Mouse (Mus musculus) neural tube, embryonic 15.5 days (tissue): ENCODE data around the gene Tmem11. TPM values are rescaled to one million over a fixed set of nuclear protein-coding genes. Genes with fewer than 3 reads are reported as not detected.
A peak's percentile ranks its signal among the peaks of the same experiment; 100 is the strongest.
"Not testable (repeated sequence)": the region's sequence is repeated elsewhere in the genome, so short reads cannot be mapped to it uniquely, and the experiment has no call there.

ENCODE experiments used
- ATAC-seq: fragments of 200-750 bp; cut with Nextera tagmentation; 2 replicates; pipeline ENCODE4 v1.8.0; 2017; ENCODE audit warnings: mild to moderate bottlenecking, moderate TSS enrichment, moderate library complexity; ENCODE audit not compliant: low FRiP score
- H3K27ac ChIP-seq: fragments of 300-500 bp; sonication (generic); replicated peaks from 2 replicates; pipeline ENCODE4 v1.5.1; 2015; ENCODE audit warnings: mild to moderate bottlenecking, inconsistent platforms
- H3K27me3 ChIP-seq: fragments of 300-500 bp; sonication (generic); replicated peaks from 2 replicates; pipeline ENCODE4 v1.6.1; 2015; ENCODE audit warnings: inconsistent platforms
- H3K36me3 ChIP-seq: fragments of 300-500 bp; sonication (generic); 2 replicates; pipeline ENCODE4 v1.6.1; 2015; ENCODE audit warnings: inconsistent platforms
- H3K4me1 ChIP-seq: fragments of 300-500 bp; sonication (generic); 2 replicates; pipeline ENCODE4 v1.6.1; 2015; ENCODE audit warnings: inconsistent platforms
- H3K4me2 ChIP-seq: fragments of 300-500 bp; sonication (generic); 2 replicates; pipeline ENCODE4 v1.6.1; 2015; ENCODE audit warnings: inconsistent platforms, mild to moderate bottlenecking, moderate library complexity
- H3K4me3 ChIP-seq: fragments of 300-500 bp; sonication (generic); replicated peaks from 2 replicates; pipeline ENCODE4 v1.5.1; 2015; ENCODE audit warnings: mild to moderate bottlenecking, inconsistent platforms
- H3K9ac ChIP-seq: fragments of 300-500 bp; sonication (generic); replicated peaks from 2 replicates; pipeline ENCODE4 v1.6.1; 2015; ENCODE audit warnings: mild to moderate bottlenecking, inconsistent platforms
- H3K9me3 ChIP-seq: fragments of 300-500 bp; sonication (generic); replicated peaks from 2 replicates; pipeline ENCODE4 v1.6.1; 2016; ENCODE audit warnings: inconsistent platforms
- WGBS: fragments of 180-500 bp; shearing (Covaris S2); methylation state at CpG from one replicate; pipeline ENCODE4 v1.1.7; 2015; ENCODE audit warnings: mixed read lengths; 5-methylcytosine and 5-hydroxymethylcytosine counted together
- polyA plus RNA-seq: library from polyadenylated mRNA; unstranded; fragments of >200 nt; fragmentation: Nextera tagmentation; extraction: Ambion mirVana; gene quantifications from 2 replicates; pipeline ENCODE4 v1.2.1, GENCODE M21; 2015

The Tmem11 gene
- polyA plus RNA-seq, 1 experiment from 2014 or later, result 56.4 TPM

GRCm38 (mm10) chr11:60882386-60882785, 3.3 kb upstream of the Tmem11 start:
- 88% methylated on average over 3 of the region's 3 CpGs for WGBS
- ATAC-seq, result no peak
- Histone ChIP-seq H3K4me1 (peaks cover 16% of the 10 kb centered on the region), H3K27ac (no peak overlapping the region), H3K9ac (no peak overlapping the region), H3K36me3 (no peaks in the 10 kb centered on the region), H3K27me3 (no peaks in the 10 kb centered on the region), H3K4me3 (no peak overlapping the region), H3K9me3 (no peaks in the 10 kb centered on the region), H3K4me2 (no peak overlapping the region)

DNA sequence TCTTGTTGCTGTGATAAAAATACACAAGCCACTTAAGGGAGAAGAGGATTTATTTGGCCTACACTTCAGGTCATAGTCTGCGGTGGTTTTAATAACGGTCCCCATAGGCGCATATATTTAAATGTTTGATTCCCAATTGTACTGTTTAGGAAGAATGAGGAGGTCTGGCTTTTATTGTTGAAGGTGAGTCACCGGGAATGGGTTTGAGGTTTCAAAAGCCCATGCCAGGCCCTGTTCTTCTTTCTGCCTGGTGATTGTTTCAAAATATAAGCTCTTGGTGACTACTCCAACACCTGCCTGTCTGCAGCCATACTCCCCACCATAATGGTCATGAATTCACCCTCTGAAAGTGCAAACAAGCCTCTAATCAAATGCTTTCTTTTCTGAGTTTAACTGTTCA, 1.5 kb upstream of the Tmem11 start:
- Histone ChIP-seq H3K4me3 (no peak overlapping the region), H3K36me3 (no peaks in the 10 kb centered on the region), H3K27me3 (no peaks in the 10 kb centered on the region), H3K9ac (no peak overlapping the region), H3K4me1 (peaks cover 34% of the 10 kb centered on the region), H3K4me2 (no peak overlapping the region), H3K9me3 (no peaks in the 10 kb centered on the region), H3K27ac (no peak overlapping the region)
- ATAC-seq, result no peak
- 84% methylated on average over 4 of the region's 4 CpGs for WGBS

DNA sequence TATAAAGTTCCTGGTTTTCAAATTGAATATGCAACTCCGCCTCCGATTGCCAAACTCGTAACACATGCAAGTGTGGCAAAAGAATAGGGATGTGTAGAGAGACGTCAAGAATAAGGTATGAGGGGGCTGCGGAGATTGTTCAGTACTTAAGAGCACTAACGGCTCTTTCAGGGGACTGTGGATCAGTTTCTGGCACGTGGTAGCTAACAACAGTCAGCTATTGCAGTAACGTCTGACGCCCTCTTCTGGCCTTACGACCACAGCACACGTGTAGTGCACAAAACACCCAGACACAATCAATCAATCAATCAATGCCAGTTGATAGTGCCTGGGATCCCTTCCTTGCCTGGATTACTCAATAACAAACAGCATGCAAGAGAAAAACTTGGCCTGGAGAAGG, 351 bp upstream of the Tmem11 start:
- Histone ChIP-seq H3K9me3 (no peaks in the 10 kb centered on the region), H3K4me2 (peak overlapping the region; percentile 75), H3K4me1 (peaks cover 45% of the 10 kb centered on the region), H3K9ac (peak overlapping the region; percentile 69), H3K27me3 (no peaks in the 10 kb centered on the region), H3K4me3 (peak overlapping the region; percentile 100), H3K36me3 (no peaks in the 10 kb centered on the region), H3K27ac (peak overlapping the region; percentile 93)
- 2% methylated on average over 11 of the region's 11 CpGs for WGBS
- no peak for ATAC-seq

DNA sequence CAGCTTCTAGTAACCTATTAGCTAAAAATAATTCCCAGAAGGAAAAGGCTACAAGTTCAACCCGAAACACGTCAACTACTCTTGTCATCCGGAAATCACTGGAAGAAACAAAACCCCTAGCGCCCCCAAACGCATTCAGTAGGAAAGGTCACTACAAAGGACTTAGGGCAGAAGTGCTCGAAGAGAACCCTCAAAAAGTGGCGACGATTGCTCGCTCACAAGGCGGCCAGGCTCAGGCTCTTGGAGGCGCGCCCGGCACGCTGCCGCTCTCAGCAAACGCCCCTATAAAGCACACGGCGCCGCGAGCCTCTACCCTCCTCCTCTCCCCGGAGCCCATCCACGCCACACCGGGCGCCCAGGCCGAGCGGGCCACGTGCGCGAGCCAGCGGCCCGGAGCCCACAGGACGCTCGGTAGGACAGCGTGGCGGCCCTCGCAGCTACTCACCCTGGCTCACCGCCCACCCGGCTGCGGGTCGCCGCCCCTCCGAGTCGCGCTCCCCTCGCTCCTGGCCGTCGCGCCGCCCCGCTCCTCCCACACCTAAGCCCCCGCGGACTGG, 938 bp downstream of the Tmem11 start:
- Histone ChIP-seq H3K9me3 (no peaks in the 10 kb centered on the region), H3K9ac (peak overlapping the region; percentile 89), H3K4me3 (peak overlapping the region; percentile 100), H3K36me3 (no peaks in the 10 kb centered on the region), H3K4me1 (peaks cover 54% of the 10 kb centered on the region), H3K27ac (peak overlapping the region; percentile 93), H3K4me2 (peak overlapping the region; percentile 75), H3K27me3 (no peaks in the 10 kb centered on the region)
- ATAC-seq, result peak; percentile 67
- WGBS, result 1% methylated on average over 49 of the region's 52 CpGs

DNA sequence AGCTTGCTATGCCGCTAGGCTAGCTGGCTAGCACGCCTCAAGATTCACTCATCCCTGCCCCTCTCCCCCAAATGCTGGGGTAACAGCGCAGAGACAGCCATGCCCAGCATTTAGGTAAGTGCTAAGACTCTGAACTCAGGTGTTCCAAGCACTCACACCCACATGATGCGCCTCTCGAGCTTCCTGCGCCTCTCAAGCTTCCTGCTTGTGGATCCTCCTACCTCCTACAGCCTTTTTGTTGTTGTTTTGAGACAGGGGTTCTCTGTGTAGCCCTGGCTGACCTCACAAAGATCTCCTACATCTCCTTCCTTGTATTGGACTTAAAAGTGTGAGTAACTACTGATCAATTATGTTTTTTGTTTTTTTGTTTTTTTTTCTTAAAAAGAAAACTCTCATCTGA, 6.0 kb downstream of the Tmem11 start:
- Histone ChIP-seq H3K27me3 (no peaks in the 10 kb centered on the region), H3K9me3 (no peaks in the 10 kb centered on the region), H3K4me2 (no peak overlapping the region), H3K4me1 (peaks cover 45% of the 10 kb centered on the region), H3K9ac (no peak overlapping the region), H3K36me3 (0 out of 2 replicates have a peak, but pooled peaks cover 3% of the 10 kb centered on the region), H3K4me3 (no peak overlapping the region), H3K27ac (no peak overlapping the region)
- 90% methylated on average over 6 of the region's 6 CpGs for WGBS
- no peak for ATAC-seq

- Histone ChIP-seq H3K9ac (no peak overlapping the region), H3K27ac (no peak overlapping the region), H3K27me3 (no peaks in the 10 kb centered on the region), H3K4me1 (peaks cover 38% of the 10 kb centered on the region), H3K9me3 (no peaks in the 10 kb centered on the region), H3K4me3 (no peak overlapping the region), H3K4me2 (no peak overlapping the region), H3K36me3 (0 out of 2 replicates have a peak, but pooled peaks cover 3% of the 10 kb centered on the region)
- no peak for ATAC-seq
- WGBS, result 78% methylated on average over 4 of the region's 4 CpGs
Observed at GRCm38 (mm10) chr11:60871409-60871808, 7.7 kb downstream of the Tmem11 start.

- Histone ChIP-seq H3K36me3 (peaks cover 11% of the 10 kb centered on the region), H3K4me1 (peaks cover 19% of the 10 kb centered on the region)
- H3K27me3 ChIP-seq, H3K9ac ChIP-seq, H3K4me2 ChIP-seq, H3K9me3 ChIP-seq, ATAC-seq, H3K27ac ChIP-seq, H3K4me3 ChIP-seq: not testable (repeated sequence)
- WGBS, result 96% methylated on average over 6 of the region's 6 CpGs
Observed at GRCm38 (mm10) chr11:60869471-60869870, 9.6 kb downstream of the Tmem11 start.

DNA sequence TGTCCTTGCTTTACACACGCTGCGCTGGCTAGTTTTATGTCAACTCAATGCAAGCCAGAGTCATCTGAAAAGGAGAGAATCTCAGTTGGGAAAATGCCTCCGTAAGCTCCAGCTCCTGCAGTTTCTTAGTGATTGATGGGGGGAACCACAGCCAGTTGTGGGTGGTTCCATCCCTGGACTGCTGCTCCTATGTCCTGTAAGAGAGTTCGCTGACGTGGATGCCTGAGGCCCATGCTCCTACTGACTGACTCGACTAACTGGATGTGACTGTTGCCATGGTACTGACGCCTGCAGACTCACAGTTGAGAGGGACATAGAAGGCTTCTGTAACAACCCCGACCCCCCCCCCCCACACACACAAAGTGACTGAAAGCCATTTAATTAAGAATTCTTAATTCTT, 11.2 kb downstream of the Tmem11 start:
- ATAC-seq, result no peak
- Histone ChIP-seq H3K4me3 (no peak overlapping the region), H3K9me3 (no peaks in the 10 kb centered on the region), H3K36me3 (peaks cover 27% of the 10 kb centered on the region), H3K27me3 (no peaks in the 10 kb centered on the region), H3K4me1 (peaks cover 20% of the 10 kb centered on the region), H3K9ac (no peak overlapping the region), H3K4me2 (no peak overlapping the region), H3K27ac (no peak overlapping the region)
- 47% methylated on average over 8 of the region's 8 CpGs for WGBS

DNA sequence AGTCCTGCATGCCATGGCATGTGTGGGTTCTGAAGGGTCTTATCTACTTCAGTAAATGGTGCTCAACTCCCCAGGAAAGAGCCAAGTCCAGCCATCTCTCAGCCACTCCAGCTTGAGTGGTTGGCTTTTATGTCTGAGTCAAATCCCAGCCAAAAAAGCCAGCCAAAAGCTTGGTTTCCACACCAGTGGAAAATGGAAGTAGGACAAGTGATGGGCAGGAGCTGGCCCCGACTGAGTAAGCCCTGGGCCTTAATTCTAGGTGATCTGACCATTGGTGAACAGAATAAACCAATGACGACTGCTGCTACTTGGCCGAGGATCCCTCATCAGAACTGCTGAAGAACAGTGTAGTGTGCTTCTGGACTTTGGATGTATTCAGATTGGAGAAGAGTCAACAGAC, 11.6 kb downstream of the Tmem11 start:
- no peak overlapping the region for H3K4me2 ChIP-seq
- H3K4me3 ChIP-seq, result no peak overlapping the region
- H3K27me3 ChIP-seq, result no peaks in the 10 kb centered on the region
- H3K36me3 ChIP-seq, result peaks cover 29% of the 10 kb centered on the region
- WGBS, result 96% methylated on average over 3 of the region's 3 CpGs
- H3K9ac ChIP-seq, result no peak overlapping the region
- H3K4me1 ChIP-seq, result peaks cover 20% of the 10 kb centered on the region
- no peaks in the 10 kb centered on the region for H3K9me3 ChIP-seq
- no peak for ATAC-seq
- H3K27ac ChIP-seq, result no peak overlapping the region

DNA sequence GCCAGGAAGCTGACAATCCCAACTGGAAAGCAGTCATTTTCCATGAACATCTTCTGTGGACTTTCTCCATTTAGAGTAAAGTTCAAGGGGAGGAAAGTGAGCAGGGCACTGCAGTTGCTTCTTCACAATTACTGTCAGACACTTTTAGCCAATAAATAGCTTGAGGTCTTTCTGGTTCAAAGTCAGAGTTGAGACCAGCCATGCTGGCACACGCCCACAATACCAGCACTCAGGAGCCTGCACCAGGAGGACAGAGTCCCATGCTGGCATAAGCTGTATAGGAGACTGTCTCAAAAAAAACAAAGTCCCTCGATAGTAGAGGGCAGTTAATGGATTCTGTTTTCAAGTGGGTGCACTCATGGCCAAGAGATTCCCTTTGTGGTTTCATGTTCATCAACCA, 13.1 kb downstream of the Tmem11 start:
- WGBS, result 69% methylated on average over 2 of the region's 2 CpGs

DNA sequence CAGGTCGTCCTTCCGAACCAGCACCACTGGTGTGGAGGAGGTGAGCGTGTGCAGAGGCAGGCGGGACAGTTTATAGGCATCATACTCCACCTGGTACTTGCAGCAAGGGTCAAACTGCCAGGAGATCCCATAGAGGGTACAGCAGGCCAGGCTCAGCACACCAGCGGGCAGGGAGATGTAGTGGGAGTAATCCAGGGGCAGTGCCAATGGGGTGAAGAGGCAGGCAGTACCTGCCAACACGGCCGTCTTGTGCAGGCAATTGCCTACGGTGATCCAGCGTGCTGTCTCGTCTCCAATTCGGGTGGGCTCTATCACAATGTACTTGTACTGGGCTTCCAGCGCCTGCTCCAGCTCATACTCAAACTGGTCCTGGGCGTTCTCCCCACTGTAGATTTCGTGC, 14.2 kb downstream of the Tmem11 start:
- ATAC-seq, result no peak
- no peak overlapping the region for H3K4me3 ChIP-seq

More for the DNA sequence above, 13.1 kb downstream of the Tmem11 start:
- H3K4me2 ChIP-seq, result no peak overlapping the region
- H3K9ac ChIP-seq, result no peak overlapping the region
- H3K9me3 ChIP-seq, result no peaks in the 10 kb centered on the region
- H3K27ac ChIP-seq, result no peak overlapping the region
- H3K4me3 ChIP-seq, result no peak overlapping the region
- ATAC-seq, result no peak
- peaks cover 41% of the 10 kb centered on the region for H3K36me3 ChIP-seq
- peaks cover 20% of the 10 kb centered on the region for H3K4me1 ChIP-seq
- no peaks in the 10 kb centered on the region for H3K27me3 ChIP-seq

GRCm38 (mm10) chr11:60864166-60864565, 14.9 kb downstream of the Tmem11 start:
- no peaks in the 10 kb centered on the region for H3K27me3 ChIP-seq
- H3K4me3 ChIP-seq, result no peak overlapping the region
- no peak overlapping the region for H3K27ac ChIP-seq
- peaks cover 40% of the 10 kb centered on the region for H3K36me3 ChIP-seq
- H3K4me1 ChIP-seq, result peaks cover 20% of the 10 kb centered on the region
- no peak overlapping the region for H3K4me2 ChIP-seq
- ATAC-seq, result no peak
- no peak overlapping the region for H3K9ac ChIP-seq
- 88% methylated on average over 2 of the region's 2 CpGs for WGBS
- no peaks in the 10 kb centered on the region for H3K9me3 ChIP-seq

More for the DNA sequence above, 14.2 kb downstream of the Tmem11 start:
- Histone ChIP-seq H3K9ac (no peak overlapping the region), H3K27me3 (no peaks in the 10 kb centered on the region), H3K36me3 (peaks cover 40% of the 10 kb centered on the region), H3K4me1 (peaks cover 20% of the 10 kb centered on the region), H3K9me3 (no peaks in the 10 kb centered on the region), H3K4me2 (no peak overlapping the region), H3K27ac (no peak overlapping the region)
- 89% methylated on average over 14 of the region's 14 CpGs for WGBS
